Mouse (Mus musculus): Measurements from ENCODE around the gene Pxylp1. TPM values are rescaled to one million over a fixed set of nuclear protein-coding genes. Genes with fewer than 3 reads are reported as not detected.

Gene Pxylp1
- polyA plus RNA-seq, 1 experiment from 2014 or later: 33.5 TPM

- Histone ChIP-seq H3K4me1 (ENCODE audit: control insufficient read depth, insufficient read depth, low read length) (no peaks in the 10 kb centered on the region), H3K4me2 (ENCODE audit: low read depth) (no peak overlapping the region), H3K9ac (ENCODE audit: low read length) (no peak overlapping the region), H3K27me3 (ENCODE audit: control insufficient read depth, insufficient read depth, low read length) (no peaks in the 10 kb centered on the region), H3K27ac (ENCODE audit: low read depth, low read length) (no peak overlapping the region), H3K9me3 (ENCODE audit: control insufficient read depth, low read length) (no peaks in the 10 kb centered on the region), H3K4me3 (ENCODE audit: low read depth, low read length) (no peak overlapping the region), H3K36me3 (ENCODE audit: control insufficient read depth, insufficient read depth, low read length) (no peaks in the 10 kb centered on the region)
- ATAC-seq (ENCODE audit: insufficient read depth, low FRiP score, low TSS enrichment) (no peak), DNase-seq (ENCODE audit: low spot score) (no peak)
- WGBS: 69% methylated on average over 4 of the region's 4 CpGs
Measured at GRCm38 (mm10) chr9:96811996-96812395, 80.5 kb downstream of the Pxylp1 start.

GRCm38 (mm10) chr9:96800131-96800825, 92.2 kb downstream of the Pxylp1 start:
- DNase-seq (ENCODE audit: low spot score) (no peak), ATAC-seq (ENCODE audit: insufficient read depth, low FRiP score, low TSS enrichment) (no peak)
- Histone ChIP-seq H3K4me3 (ENCODE audit: low read depth, low read length) (no peak overlapping the region), H3K27me3 (ENCODE audit: control insufficient read depth, insufficient read depth, low read length) (no peaks in the 10 kb centered on the region), H3K36me3 (ENCODE audit: control insufficient read depth, insufficient read depth, low read length) (no peaks in the 10 kb centered on the region), H3K4me1 (ENCODE audit: control insufficient read depth, insufficient read depth, low read length) (no peaks in the 10 kb centered on the region), H3K27ac (ENCODE audit: low read depth, low read length) (no peak overlapping the region), H3K9ac (ENCODE audit: low read length) (no peak overlapping the region), H3K4me2 (ENCODE audit: low read depth) (no peak overlapping the region), H3K9me3 (ENCODE audit: control insufficient read depth, low read length) (no peaks in the 10 kb centered on the region)
- 42% methylated on average over 5 of the region's 5 CpGs for WGBS

GRCm38 (mm10) chr9:96797311-96797710, 95.2 kb downstream of the Pxylp1 start:
- no peaks in the 10 kb centered on the region for H3K36me3 ChIP-seq (ENCODE audit: control insufficient read depth, insufficient read depth, low read length)
- H3K4me1 ChIP-seq (ENCODE audit: control insufficient read depth, insufficient read depth, low read length): no peaks in the 10 kb centered on the region
- no peak overlapping the region for H3K4me3 ChIP-seq (ENCODE audit: low read depth, low read length)
- H3K4me2 ChIP-seq (ENCODE audit: low read depth): no peak overlapping the region
- H3K27ac ChIP-seq (ENCODE audit: low read depth, low read length): no peak overlapping the region
- DNase-seq (ENCODE audit: low spot score) (no peak), ATAC-seq (ENCODE audit: insufficient read depth, low FRiP score, low TSS enrichment) (no peak)
- H3K27me3 ChIP-seq (ENCODE audit: control insufficient read depth, insufficient read depth, low read length): no peaks in the 10 kb centered on the region
- H3K9me3 ChIP-seq (ENCODE audit: control insufficient read depth, low read length): no peaks in the 10 kb centered on the region
- WGBS: 98% methylated on average over 3 of the region's 3 CpGs
- no peak overlapping the region for H3K9ac ChIP-seq (ENCODE audit: low read length)

GRCm38 (mm10) chr9:96795399-96795928, 97.0 kb downstream of the Pxylp1 start:
- H3K9me3 ChIP-seq (ENCODE audit: control insufficient read depth, low read length): no peaks in the 10 kb centered on the region
- peak; percentile 71 for DNase-seq (ENCODE audit: low spot score)
- no peaks in the 10 kb centered on the region for H3K4me1 ChIP-seq (ENCODE audit: control insufficient read depth, insufficient read depth, low read length)
- H3K27me3 ChIP-seq (ENCODE audit: control insufficient read depth, insufficient read depth, low read length): no peaks in the 10 kb centered on the region
- WGBS: 10% methylated on average over 10 of the region's 10 CpGs
- H3K36me3 ChIP-seq (ENCODE audit: control insufficient read depth, insufficient read depth, low read length): no peaks in the 10 kb centered on the region
- peak overlapping the region; percentile 57 for H3K4me2 ChIP-seq (ENCODE audit: low read depth)
- peak; percentile 77 for ATAC-seq (ENCODE audit: insufficient read depth, low FRiP score, low TSS enrichment)
- H3K9ac ChIP-seq (ENCODE audit: low read length): peak overlapping the region; percentile 46
- peak overlapping the region; percentile 35 for H3K4me3 ChIP-seq (ENCODE audit: low read depth, low read length)
- H3K27ac ChIP-seq (ENCODE audit: low read depth, low read length): peak overlapping the region; percentile 58; the same call in 1 of the 2 replicates

GRCm38 (mm10) chr9:96794601-96795000, 97.9 kb downstream of the Pxylp1 start:
- Histone ChIP-seq H3K27me3 (ENCODE audit: control insufficient read depth, insufficient read depth, low read length) (no peaks in the 10 kb centered on the region), H3K4me2 (ENCODE audit: low read depth) (no peak overlapping the region), H3K27ac (ENCODE audit: low read depth, low read length) (no peak overlapping the region), H3K9me3 (ENCODE audit: control insufficient read depth, low read length) (no peaks in the 10 kb centered on the region), H3K4me1 (ENCODE audit: control insufficient read depth, insufficient read depth, low read length) (no peaks in the 10 kb centered on the region), H3K36me3 (ENCODE audit: control insufficient read depth, insufficient read depth, low read length) (no peaks in the 10 kb centered on the region), H3K9ac (ENCODE audit: low read length) (no peak overlapping the region), H3K4me3 (ENCODE audit: low read depth, low read length) (no peak overlapping the region)
- no peak for ATAC-seq (ENCODE audit: insufficient read depth, low FRiP score, low TSS enrichment)
- DNase-seq (ENCODE audit: low spot score): no peak
- 92% methylated on average over 2 of the region's 2 CpGs for WGBS

GRCm38 (mm10) chr9:96792543-96792942, 99.9 kb downstream of the Pxylp1 start:
- H3K4me3 ChIP-seq (ENCODE audit: low read depth, low read length): no peak overlapping the region
- no peaks in the 10 kb centered on the region for H3K36me3 ChIP-seq (ENCODE audit: control insufficient read depth, insufficient read depth, low read length)
- H3K4me1 ChIP-seq (ENCODE audit: control insufficient read depth, insufficient read depth, low read length): no peaks in the 10 kb centered on the region
- ATAC-seq (ENCODE audit: insufficient read depth, low FRiP score, low TSS enrichment) (no peak), DNase-seq (ENCODE audit: low spot score) (no peak)
- WGBS: 84% methylated on average over 2 of the region's 2 CpGs
- H3K9me3 ChIP-seq (ENCODE audit: control insufficient read depth, low read length): no peaks in the 10 kb centered on the region
- H3K9ac ChIP-seq (ENCODE audit: low read length): no peak overlapping the region
- H3K27ac ChIP-seq (ENCODE audit: low read depth, low read length): no peak overlapping the region
- H3K27me3 ChIP-seq (ENCODE audit: control insufficient read depth, insufficient read depth, low read length): no peaks in the 10 kb centered on the region
- no peak overlapping the region for H3K4me2 ChIP-seq (ENCODE audit: low read depth)

- Histone ChIP-seq H3K9me3 (ENCODE audit: control insufficient read depth, low read length) (no peaks in the 10 kb centered on the region), H3K27me3 (ENCODE audit: control insufficient read depth, insufficient read depth, low read length) (no peaks in the 10 kb centered on the region), H3K4me3 (ENCODE audit: low read depth, low read length) (no peak overlapping the region), H3K4me1 (ENCODE audit: control insufficient read depth, insufficient read depth, low read length) (no peaks in the 10 kb centered on the region), H3K4me2 (ENCODE audit: low read depth) (no peak overlapping the region), H3K27ac (ENCODE audit: low read depth, low read length) (no peak overlapping the region), H3K36me3 (ENCODE audit: control insufficient read depth, insufficient read depth, low read length) (no peaks in the 10 kb centered on the region), H3K9ac (ENCODE audit: low read length) (no peak overlapping the region)
- ATAC-seq (ENCODE audit: insufficient read depth, low FRiP score, low TSS enrichment): no peak
- DNase-seq (ENCODE audit: low spot score): no peak
- WGBS: 44% methylated on average over 4 of the region's 4 CpGs
Measured at GRCm38 (mm10) chr9:96790389-96791007, 102.0 kb downstream of the Pxylp1 start.

- DNase-seq (ENCODE audit: low spot score) (no peak), ATAC-seq (ENCODE audit: insufficient read depth, low FRiP score, low TSS enrichment) (no peak)
- no peak overlapping the region for H3K4me3 ChIP-seq (ENCODE audit: low read depth, low read length)
- H3K4me1 ChIP-seq (ENCODE audit: control insufficient read depth, insufficient read depth, low read length): no peaks in the 10 kb centered on the region
- H3K27ac ChIP-seq (ENCODE audit: low read depth, low read length): no peak overlapping the region
- no peaks in the 10 kb centered on the region for H3K27me3 ChIP-seq (ENCODE audit: control insufficient read depth, insufficient read depth, low read length)
- no peaks in the 10 kb centered on the region for H3K36me3 ChIP-seq (ENCODE audit: control insufficient read depth, insufficient read depth, low read length)
- H3K9me3 ChIP-seq (ENCODE audit: control insufficient read depth, low read length): no peaks in the 10 kb centered on the region
- WGBS: 77% methylated on average over 3 of the region's 3 CpGs
- no peak overlapping the region for H3K9ac ChIP-seq (ENCODE audit: low read length)
- H3K4me2 ChIP-seq (ENCODE audit: low read depth): no peak overlapping the region
Measured at GRCm38 (mm10) chr9:96789906-96790305, 102.6 kb downstream of the Pxylp1 start.

DNA sequence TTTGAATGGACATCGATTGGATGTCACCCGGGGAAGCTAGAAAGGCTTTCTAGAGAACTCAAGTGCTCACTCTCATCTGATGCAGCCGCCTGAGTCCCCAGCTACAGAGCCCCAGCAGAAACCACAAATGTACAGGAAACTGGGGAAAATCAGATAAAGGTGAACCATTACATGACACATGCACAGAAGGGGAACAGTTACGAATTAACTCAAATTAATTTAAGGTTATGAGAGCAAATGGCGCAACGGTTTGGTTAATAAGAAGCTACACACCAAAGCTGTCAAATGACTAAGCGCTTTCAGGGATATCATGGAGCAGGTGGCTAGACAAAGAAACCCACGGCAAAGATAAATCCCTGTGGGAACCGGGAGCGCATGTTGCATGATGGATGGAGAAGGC, 104.7 kb downstream of the Pxylp1 start:
- DNase-seq (ENCODE audit: low spot score): no peak
- no peaks in the 10 kb centered on the region for H3K36me3 ChIP-seq (ENCODE audit: control insufficient read depth, insufficient read depth, low read length)
- no peaks in the 10 kb centered on the region for H3K27me3 ChIP-seq (ENCODE audit: control insufficient read depth, insufficient read depth, low read length)
- H3K9me3 ChIP-seq (ENCODE audit: control insufficient read depth, low read length): no peaks in the 10 kb centered on the region
- H3K4me1 ChIP-seq (ENCODE audit: control insufficient read depth, insufficient read depth, low read length): no peaks in the 10 kb centered on the region
- H3K9ac ChIP-seq (ENCODE audit: low read length): no peak overlapping the region
- H3K27ac ChIP-seq (ENCODE audit: low read depth, low read length): no peak overlapping the region
- ATAC-seq (ENCODE audit: insufficient read depth, low FRiP score, low TSS enrichment): no peak
- no peak overlapping the region for H3K4me3 ChIP-seq (ENCODE audit: low read depth, low read length)
- H3K4me2 ChIP-seq (ENCODE audit: low read depth): no peak overlapping the region
- WGBS: 86% methylated on average over 10 of the region's 10 CpGs
